In the genomic region with DNA sequence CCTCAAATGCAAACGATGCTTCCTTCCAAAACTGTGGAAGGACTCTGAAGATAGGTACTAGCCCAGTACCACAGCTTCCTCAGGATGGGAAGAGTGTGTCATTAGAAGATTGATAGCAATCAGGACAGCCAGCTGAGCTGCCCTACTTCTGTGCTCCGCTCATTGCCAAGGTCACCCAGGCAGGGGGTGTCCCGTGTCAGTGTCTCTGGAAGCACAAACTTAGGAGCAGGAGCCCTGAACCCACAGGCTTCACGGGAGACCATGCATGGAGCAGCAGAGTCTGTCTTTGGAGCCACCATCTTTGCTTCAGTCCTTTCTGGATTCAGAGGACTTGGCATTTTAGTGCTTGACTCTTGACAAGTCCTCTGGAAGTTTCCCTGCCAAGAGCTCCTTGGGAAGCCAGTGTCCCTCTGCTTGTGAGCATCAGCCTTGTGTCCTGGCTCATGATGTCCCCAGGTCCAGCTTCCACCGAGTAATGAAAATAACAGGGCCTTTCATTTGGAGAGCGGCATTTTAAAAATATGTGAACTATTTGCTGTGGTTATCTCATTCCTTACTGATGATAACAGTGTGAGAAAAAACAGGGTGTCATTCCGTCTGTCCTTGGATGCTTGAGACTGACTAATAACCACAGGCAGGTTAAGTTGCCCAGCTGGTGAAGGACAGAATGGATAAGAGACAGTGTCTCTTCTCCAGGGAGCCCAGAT, we compare ENCODE assay signal across 11 mouse cellular contexts. TPM values are rescaled to one million over a fixed set of nuclear protein-coding genes. Genes with fewer than 3 reads are reported as not detected.
A peak's percentile ranks its signal among the peaks of the same experiment; 100 is the strongest.
DNase-seq lines count a peak whose midpoint lies in the region; ATAC-seq and TF ChIP-seq lines count a peak whose summit lies in the region.
"Had no signal": no experiment of that assay in that cellular context is flagged by ENCODE, and none has a peak within 500 bp of the region (broad histone marks: within the 10 kb centered on the region; RNA-seq: fewer than 3 reads in every experiment).

No protein-coding gene starts in this region.

- H3K4me2 ChIP-seq in stomach, embryonic 14.5 days (replicated peaks; ENCODE audit: low read depth, low read length) = no peak overlapping the region
- no peak overlapping the region for H3K4me2 ChIP-seq in stomach, postnatal 0 days (replicated peaks; ENCODE audit: low read depth)
- no peak overlapping the region for H3K4me2 ChIP-seq in heart, embryonic 13.5 days
- H3K4me2 ChIP-seq in forebrain, embryonic 15.5 days (replicated peaks) = no peak overlapping the region

- no peak overlapping the region for H3K9ac ChIP-seq in stomach, embryonic 14.5 days (replicated peaks; ENCODE audit: low read depth, low read length)
- no peak overlapping the region for H3K9ac ChIP-seq in stomach, postnatal 0 days (ENCODE audit: low read length)
- H3K9ac ChIP-seq in heart, embryonic 13.5 days = peak overlapping the region; percentile 25; the same call in 1 of the 2 replicates
- H3K9ac ChIP-seq in forebrain, embryonic 15.5 days (replicated peaks) = no peak overlapping the region
- H3K9ac ChIP-seq: liver, embryonic 14.5 days had no signal

- H3K36me3 ChIP-seq in heart, embryonic 10.5 days = peaks cover 16% of the 10 kb centered on the region; the same call in 1 of the 2 replicates
- no peaks in the 10 kb centered on the region for H3K36me3 ChIP-seq in stomach, embryonic 14.5 days (ENCODE audit: control insufficient read depth, insufficient read depth, low read length)
- no peaks in the 10 kb centered on the region for H3K36me3 ChIP-seq in stomach, postnatal 0 days (ENCODE audit: control insufficient read depth, insufficient read depth, low read length)
- H3K36me3 ChIP-seq in heart, embryonic 13.5 days = peaks cover 14% of the 10 kb centered on the region; the same call in 1 of the 2 replicates
- H3K36me3 ChIP-seq in midbrain, embryonic 10.5 days = peaks cover 14% of the 10 kb centered on the region
- no peaks in the 10 kb centered on the region for H3K36me3 ChIP-seq in forebrain, embryonic 15.5 days

- no peak for TF ChIP-seq EP300 in stomach, postnatal 0 days (optimal IDR thresholded peaks at IDR 0.05)

- H3K27me3 ChIP-seq in heart, embryonic 10.5 days (ENCODE audit: insufficient read depth, poor library complexity, severe bottlenecking) = no peaks in the 10 kb centered on the region
- no peaks in the 10 kb centered on the region for H3K27me3 ChIP-seq in stomach, embryonic 14.5 days (ENCODE audit: control insufficient read depth, insufficient read depth, low read length)
- H3K27me3 ChIP-seq in stomach, postnatal 0 days (ENCODE audit: control insufficient read depth, insufficient read depth, low read length) = no peaks in the 10 kb centered on the region
- no peaks in the 10 kb centered on the region for H3K27me3 ChIP-seq in heart, embryonic 13.5 days (replicated peaks)
- no peaks in the 10 kb centered on the region for H3K27me3 ChIP-seq in midbrain, embryonic 10.5 days (ENCODE audit: low read depth, poor library complexity, severe bottlenecking)
- no peaks in the 10 kb centered on the region for H3K27me3 ChIP-seq in forebrain, embryonic 15.5 days

- no peak for DNase-seq in heart, embryonic 10.5 days (ENCODE audit: low spot score)
- no peak for DNase-seq in heart, postnatal 36 days
- DNase-seq in stomach, postnatal 0 days (ENCODE audit: low spot score) = no peak
- no peak for DNase-seq in midbrain, embryonic 10.5 days (ENCODE audit: low spot score)
- DNase-seq in spleen, postnatal 10 days (ENCODE audit: low spot score in 2 of 2) = no peak
- DNase-seq: thymus, adult 18-20 months had no signal

- 34% methylated on average over 7 of the region's 7 CpGs for WGBS in heart, embryonic 10.5 days
- 61% methylated on average over 7 of the region's 7 CpGs for whole genome bisulfite sequencing in stomach, embryonic 14.5 days
- 57% methylated on average over 7 of the region's 7 CpGs for WGBS in stomach, postnatal 0 days
- WGBS in heart, embryonic 13.5 days = 26% methylated on average over 7 of the region's 7 CpGs
- WGBS in midbrain, embryonic 10.5 days = 88% methylated on average over 7 of the region's 7 CpGs
- WGBS in forebrain, embryonic 15.5 days = 89% methylated on average over 7 of the region's 7 CpGs

- peaks cover 70% of the 10 kb centered on the region for H3K4me1 ChIP-seq in heart, embryonic 10.5 days
- no peaks in the 10 kb centered on the region; the same call in 1 of the 2 replicates for H3K4me1 ChIP-seq in stomach, embryonic 14.5 days (ENCODE audit: control insufficient read depth, insufficient read depth, low read length)
- H3K4me1 ChIP-seq in stomach, postnatal 0 days (replicated peaks; ENCODE audit: control insufficient read depth, insufficient read depth) = 0 out of 2 replicates have a peak, but pooled peaks cover 3% of the 10 kb centered on the region
- peaks cover 68% of the 10 kb centered on the region for H3K4me1 ChIP-seq in heart, embryonic 13.5 days
- H3K4me1 ChIP-seq in midbrain, embryonic 10.5 days = no peaks in the 10 kb centered on the region; the same call in 1 of the 2 replicates
- no peaks in the 10 kb centered on the region for H3K4me1 ChIP-seq in forebrain, embryonic 15.5 days

- 0 out of 2 replicates have a peak, but pooled peaks have one; percentile 9 for ATAC-seq in stomach, embryonic 14.5 days (ENCODE audit: insufficient number of reproducible peaks, insufficient read depth, low FRiP score, low read depth)
- ATAC-seq in stomach, postnatal 0 days (ENCODE audit: low FRiP score, low TSS enrichment) = no peak
- no peak for ATAC-seq in heart, embryonic 13.5 days (ENCODE audit: extremely low read depth, insufficient number of reproducible peaks, low FRiP score, low TSS enrichment)
- ATAC-seq in forebrain, embryonic 15.5 days (replicated peaks) = no peak
- ATAC-seq: forebrain, embryonic 14.5 days had no signal

- intact Hi-C loops in heart, postnatal 36 days (cut with DNase I) = loop anchor here (5.0 kb wide), 1 partner anchor 53 kb away; a partner anchor contains a TSS

- TF ChIP-seq CTCF in stomach, postnatal 0 days (IDR thresholded peaks at IDR 0.05; ENCODE audit: low read depth) = no peak

- H3K9me3 ChIP-seq in heart, embryonic 10.5 days = no peaks in the 10 kb centered on the region
- no peaks in the 10 kb centered on the region for H3K9me3 ChIP-seq in stomach, embryonic 14.5 days (ENCODE audit: control insufficient read depth, low read depth, low read length)
- H3K9me3 ChIP-seq in stomach, postnatal 0 days (ENCODE audit: control insufficient read depth, low read length) = no peaks in the 10 kb centered on the region
- no peaks in the 10 kb centered on the region for H3K9me3 ChIP-seq in heart, embryonic 13.5 days
- H3K9me3 ChIP-seq in midbrain, embryonic 10.5 days (replicated peaks) = no peaks in the 10 kb centered on the region
- no peaks in the 10 kb centered on the region for H3K9me3 ChIP-seq in forebrain, embryonic 15.5 days

- peak overlapping the region; percentile 77 for H3K27ac ChIP-seq in heart, embryonic 10.5 days
- no peak overlapping the region for H3K27ac ChIP-seq in stomach, embryonic 14.5 days (ENCODE audit: low read length)
- no peak overlapping the region; the same call in 1 of the 2 replicates for H3K27ac ChIP-seq in stomach, postnatal 0 days (replicated peaks)
- H3K27ac ChIP-seq in heart, embryonic 13.5 days (replicated peaks) = peak overlapping the region; percentile 78
- H3K27ac ChIP-seq in midbrain, embryonic 10.5 days (replicated peaks) = no peak overlapping the region
- H3K27ac ChIP-seq in forebrain, embryonic 15.5 days (replicated peaks) = no peak overlapping the region
- H3K27ac ChIP-seq: liver, embryonic 14.5 days had no signal

- H3K4me3 ChIP-seq in heart, embryonic 10.5 days = no peak overlapping the region
- H3K4me3 ChIP-seq in stomach, embryonic 14.5 days (ENCODE audit: low read depth, low read length) = no peak overlapping the region
- H3K4me3 ChIP-seq in stomach, postnatal 0 days (ENCODE audit: low read depth, low read length) = no peak overlapping the region
- H3K4me3 ChIP-seq in heart, embryonic 13.5 days = no peak overlapping the region
- no peak overlapping the region for H3K4me3 ChIP-seq in midbrain, embryonic 10.5 days
- H3K4me3 ChIP-seq in forebrain, embryonic 15.5 days = no peak overlapping the region

RNA-seq across cellular contexts. Expression of a gene that starts 54.3 kb away (rescaled TPM):
- 16.2 and 17.2 TPM in 2 replicates for polyA plus RNA-seq in heart, embryonic 10.5 days (2016; fragmentation: Nextera tagmentation; extraction: Ambion mirVana)
- total RNA-seq in heart, postnatal 36 days (2021) = 10 to 100 TPM; 11.5 to 15.0 TPM
- polyA plus RNA-seq in stomach, embryonic 14.5 days (2014; fragmentation: Nextera tagmentation; extraction: Ambion mirVana) = 16.0 and 17.7 TPM in 2 replicates
- polyA plus RNA-seq in stomach, postnatal 0 days (2015; fragmentation: Nextera tagmentation; extraction: Ambion mirVana) = 5.9 and 7.6 TPM in 2 replicates
- polyA plus RNA-seq in heart, embryonic 13.5 days (2015; fragmentation: Nextera tagmentation; extraction: Ambion mirVana) = 12.5 and 12.8 TPM in 2 replicates
- 12.6 and 12.8 TPM in 2 replicates for polyA plus RNA-seq in midbrain, embryonic 10.5 days (2016; fragmentation: Nextera tagmentation; extraction: Ambion mirVana)
- polyA plus RNA-seq in forebrain, embryonic 15.5 days (2015; fragmentation: Nextera tagmentation; extraction: Ambion mirVana) = 5.5 and 6.8 TPM in 2 replicates

Comparison
In these comparisons a context has a peak if more than half of its experiments do, and no peak if none do; other contexts are left out.
1. H3K27ac ChIP-seq: peak in heart, embryonic 10.5 days (single experiment) and heart, embryonic 13.5 days (single experiment); none in stomach, embryonic 14.5 days (single experiment), stomach, postnatal 0 days (single experiment), midbrain, embryonic 10.5 days (single experiment) and forebrain, embryonic 15.5 days (single experiment).